Mouse (Mus musculus) testis, adult 2 months (tissue): ENCODE results near the gene Ano1.

ENCODE experiments used
- CTCF ChIP-seq: fragments of 200-500 bp; IDR thresholded peaks from 2 replicates; pipeline ENCODE4 v1.5.1; 2012; ENCODE audit warnings: low read depth, mild to moderate bottlenecking, inconsistent platforms, low read length, moderate library complexity; ENCODE audit not compliant: control insufficient read depth, insufficient read depth, insufficient replicate concordance
- POLR2A ChIP-seq: fragments of 200-500 bp; IDR thresholded peaks from 2 replicates; pipeline ENCODE4 v1.6.1; 2012; ENCODE audit warnings: low read depth, mild to moderate bottlenecking, inconsistent platforms, low read length, moderate library complexity; ENCODE audit not compliant: control insufficient read depth

DNA sequence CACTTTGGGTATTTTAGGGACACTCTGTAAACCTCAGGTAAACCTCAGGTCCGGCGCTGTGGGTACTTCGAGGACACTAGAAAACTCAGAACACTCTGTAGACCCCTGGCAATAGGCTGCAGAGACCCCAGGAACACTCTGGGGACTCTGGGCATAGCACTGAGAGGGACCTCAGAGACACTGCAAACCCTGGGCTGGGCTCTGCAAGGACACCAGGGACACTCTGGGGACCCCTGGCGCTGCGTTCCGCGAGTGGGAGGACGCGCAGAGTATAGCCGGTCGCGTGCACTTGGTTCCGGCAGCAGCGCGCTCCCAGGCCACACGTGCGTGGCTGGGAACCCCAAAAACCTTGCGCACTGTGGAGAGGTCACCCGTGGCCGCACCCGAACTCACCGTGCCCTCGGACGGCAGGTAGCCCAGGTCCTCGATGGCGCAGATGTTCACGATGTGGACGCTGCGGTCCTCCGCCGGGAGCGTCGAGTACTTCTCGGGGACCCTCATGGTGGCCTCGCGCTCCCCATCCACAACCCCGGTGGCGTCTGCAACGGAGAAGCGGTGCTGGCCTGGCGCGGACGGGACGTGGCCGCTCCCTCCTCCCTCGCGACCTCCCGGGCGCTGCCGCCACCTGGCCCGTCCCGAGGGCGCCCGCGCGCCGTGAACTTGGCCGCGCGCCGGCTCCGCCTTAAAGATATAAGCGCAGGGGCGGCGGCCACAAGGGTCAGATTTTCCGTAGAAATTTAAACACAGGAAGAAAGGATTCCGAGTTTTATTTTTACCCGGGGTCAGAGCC, 73.3 kb downstream of the Ano1 start:
- TF ChIP-seq CTCF: no peak
- TF ChIP-seq POLR2A: no peak
